Mouse (Mus musculus): ENCODE measurements at regions not wholly inside any gene's neighbourhood (a gene's known extent, or its start where the extent isn't known, plus 50 kb on each side); places are given as distances from the start of the nearest gene placed in this dataset.

DNA sequence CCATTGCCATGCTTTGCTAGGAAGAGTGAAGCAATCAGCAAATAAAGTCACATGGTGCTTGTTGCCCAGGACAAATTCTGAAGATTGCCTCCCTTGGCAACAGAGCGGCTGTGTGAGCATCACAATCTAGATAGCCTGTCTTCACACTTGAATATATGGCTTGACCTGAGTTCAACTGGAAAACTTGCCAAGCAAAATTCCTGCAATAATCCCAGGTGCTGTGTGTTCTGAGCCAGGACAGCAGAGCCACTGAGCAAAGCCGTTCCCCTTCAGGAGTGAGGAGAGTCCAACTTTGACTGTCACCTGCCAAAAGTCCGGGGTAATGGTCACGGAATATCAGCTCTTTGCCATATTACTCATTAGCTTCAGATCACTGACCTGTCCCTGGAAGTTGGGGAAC lies 176.8 kb upstream of the Irx5 start:
- TF ChIP-seq CTCF (IDR thresholded peaks at IDR 0.05) (no peak), POLR2A (IDR thresholded peaks at IDR 0.05; ENCODE audit: insufficient read depth, low read depth, low read length) (no peak), EP300 (IDR thresholded peaks at IDR 0.05; ENCODE audit: insufficient read depth, low read depth, low read length) (no peak)
